Mouse (Mus musculus): ENCODE results near the gene Pan3.

The Pan3 gene

GRCm38 (mm10) chr5:147484142-147484541 is 54.2 kb downstream of the Pan3 start:
- no peak for DNase-seq (ENCODE audit: low spot score)

- no peak for DNase-seq (ENCODE audit: low spot score)
These were observed 59.3 kb downstream of the Pan3 start for GRCm38 (mm10) chr5:147489226-147489625.

DNA sequence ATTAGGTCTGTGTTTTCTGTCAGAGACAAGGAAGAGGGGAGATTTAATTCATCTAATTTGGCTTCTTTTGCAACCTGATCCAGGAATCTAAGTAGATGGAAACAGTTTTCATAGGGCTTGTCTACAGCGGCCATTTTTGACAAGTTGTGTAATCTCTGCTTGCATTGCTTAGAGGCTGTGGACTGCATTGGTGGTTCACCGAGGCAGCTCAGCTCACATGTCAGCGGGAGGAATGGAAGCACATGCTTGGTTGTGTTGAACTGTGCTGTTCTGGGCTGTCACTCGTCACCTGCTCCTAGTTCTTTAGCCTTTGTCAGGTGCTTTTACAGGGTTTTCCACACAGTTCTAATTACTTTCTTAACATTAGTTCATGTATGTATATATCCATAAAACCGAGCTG is 60.9 kb downstream of the Pan3 start:
- DNase-seq (ENCODE audit: low spot score): no peak

- no peak for DNase-seq (ENCODE audit: low spot score)
These were observed 62.5 kb downstream of the Pan3 start for GRCm38 (mm10) chr5:147492511-147492910.

DNA sequence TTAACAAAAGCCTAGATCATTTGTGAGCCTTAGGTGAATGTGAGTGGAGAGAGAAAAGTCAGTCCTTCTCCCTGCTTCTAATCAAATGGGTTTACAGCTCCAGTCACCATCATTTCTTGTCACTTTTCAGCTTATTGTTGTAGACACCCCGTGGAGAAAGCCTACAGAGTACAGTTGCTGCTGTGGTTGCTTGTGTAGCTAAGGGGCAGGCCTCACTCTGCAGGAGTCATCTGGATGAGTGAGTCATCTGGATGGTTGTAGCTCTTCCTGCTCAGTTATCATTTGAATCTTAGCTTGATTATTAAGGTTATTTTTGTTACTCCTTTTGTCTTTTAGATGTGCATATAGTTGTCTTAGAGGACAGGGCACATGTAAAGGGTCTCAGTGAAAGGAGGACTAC is 63.2 kb downstream of the Pan3 start:
- DNase-seq (ENCODE audit: low spot score): no peak

GRCm38 (mm10) chr5:147493685-147494084 is 63.7 kb downstream of the Pan3 start:
- no peak for DNase-seq (ENCODE audit: low spot score)

- DNase-seq (ENCODE audit: low spot score): no peak
These were observed 64.4 kb downstream of the Pan3 start for GRCm38 (mm10) chr5:147494388-147494787.

DNA sequence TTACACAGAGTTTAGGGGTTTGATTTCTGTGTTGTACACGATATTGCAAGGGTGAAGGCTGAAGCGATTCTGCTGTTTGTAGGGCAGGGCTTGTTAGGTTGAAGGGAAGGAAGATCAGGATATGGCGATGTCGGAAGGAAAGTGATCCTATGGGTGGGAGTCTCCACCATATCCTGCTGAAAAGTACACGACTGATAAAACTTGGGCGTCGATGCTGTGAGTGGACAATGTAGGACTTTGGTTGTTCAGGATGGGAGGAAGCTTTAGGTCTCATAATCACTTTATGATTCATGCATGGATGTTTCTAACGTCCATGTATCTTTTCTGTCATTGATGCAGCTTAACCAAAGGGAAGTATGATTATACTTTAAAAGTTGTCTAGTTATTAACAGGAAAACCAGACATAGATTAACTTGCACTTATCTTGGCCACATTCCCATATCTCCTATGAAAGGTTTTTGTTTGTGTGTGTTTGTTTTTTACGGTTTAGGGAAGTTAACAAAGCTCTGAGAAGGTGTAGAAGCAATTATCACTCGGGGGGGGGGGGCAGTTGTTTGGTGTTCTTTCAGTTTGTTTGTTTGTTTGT is 64.9 kb downstream of the Pan3 start:
- DNase-seq (ENCODE audit: low spot score): no peak

- DNase-seq (ENCODE audit: low spot score): no peak
These were observed 66.0 kb downstream of the Pan3 start for GRCm38 (mm10) chr5:147495961-147496360.

- no peak for DNase-seq (ENCODE audit: low spot score)
These were observed 67.0 kb downstream of the Pan3 start for GRCm38 (mm10) chr5:147496921-147497320.

DNA sequence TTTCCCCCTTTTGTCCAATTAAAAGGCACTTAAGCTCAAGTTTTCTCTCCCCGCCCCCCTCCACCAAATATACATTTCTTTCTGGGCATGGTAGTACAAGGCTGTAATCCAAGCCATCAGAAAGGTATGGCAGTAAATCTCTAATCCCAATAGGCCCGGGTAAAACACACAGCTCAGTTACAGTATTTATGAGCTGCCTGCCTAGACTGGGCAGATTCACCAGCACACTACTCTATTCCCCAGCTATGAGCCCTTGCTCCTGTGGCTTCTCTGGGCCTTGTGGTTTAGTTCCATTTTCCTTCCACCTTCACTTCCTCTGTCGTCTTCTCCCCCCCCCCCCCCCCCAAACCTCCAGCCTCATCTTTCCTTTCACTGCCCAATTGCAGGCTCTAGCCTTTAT is 67.8 kb downstream of the Pan3 start:
- DNase-seq (ENCODE audit: low spot score): no peak

GRCm38 (mm10) chr5:147501456-147501998 is 71.6 kb downstream of the Pan3 start:
- DNase-seq (ENCODE audit: low spot score): no peak

DNA sequence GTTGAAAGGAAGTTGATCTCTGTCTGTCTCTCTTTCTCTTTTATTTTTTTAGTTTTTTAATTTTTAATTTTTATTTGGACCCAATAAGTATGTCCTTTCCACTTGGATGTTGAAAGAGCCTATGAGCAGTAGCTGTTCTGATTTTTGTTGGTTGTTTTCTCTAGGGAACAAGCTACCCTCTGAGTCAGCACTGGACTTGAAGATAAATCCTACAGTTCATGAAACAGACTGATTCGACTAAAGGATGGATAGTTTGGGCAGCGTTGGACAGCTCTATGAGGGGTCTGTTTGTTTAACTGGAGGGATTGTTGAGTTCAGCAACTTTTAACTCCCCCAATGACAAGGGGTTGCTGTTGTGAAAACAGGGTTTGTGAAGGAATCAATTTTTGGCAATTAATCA is 73.0 kb downstream of the Pan3 start:
- DNase-seq (ENCODE audit: low spot score): no peak

- no peak for DNase-seq (ENCODE audit: low spot score)
These were observed 81.4 kb downstream of the Pan3 start for GRCm38 (mm10) chr5:147511350-147511749.

DNA sequence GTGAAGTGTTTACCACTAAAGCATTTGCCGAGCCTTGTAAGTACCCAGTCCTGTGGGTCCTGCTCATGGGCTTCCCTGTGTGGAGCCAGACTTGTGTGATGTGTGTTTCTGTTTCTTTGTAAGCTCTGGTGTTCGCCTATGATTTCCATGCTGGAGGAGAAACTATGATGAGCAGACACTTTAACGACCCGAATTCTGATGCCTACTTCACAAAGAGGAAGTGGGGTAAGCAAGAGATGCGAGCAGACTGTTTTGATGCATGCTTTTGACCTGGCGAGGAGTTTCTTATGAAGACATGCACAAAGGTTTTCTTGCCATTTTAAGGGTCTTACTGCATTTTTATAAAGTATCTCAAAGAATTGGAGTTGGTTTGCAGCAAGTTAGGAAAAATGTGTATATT is 97.0 kb downstream of the Pan3 start:
- DNase-seq (ENCODE audit: low spot score): no peak

- no peak for DNase-seq (ENCODE audit: low spot score)
These were observed 97.8 kb downstream of the Pan3 start for GRCm38 (mm10) chr5:147527788-147528187.

DNA sequence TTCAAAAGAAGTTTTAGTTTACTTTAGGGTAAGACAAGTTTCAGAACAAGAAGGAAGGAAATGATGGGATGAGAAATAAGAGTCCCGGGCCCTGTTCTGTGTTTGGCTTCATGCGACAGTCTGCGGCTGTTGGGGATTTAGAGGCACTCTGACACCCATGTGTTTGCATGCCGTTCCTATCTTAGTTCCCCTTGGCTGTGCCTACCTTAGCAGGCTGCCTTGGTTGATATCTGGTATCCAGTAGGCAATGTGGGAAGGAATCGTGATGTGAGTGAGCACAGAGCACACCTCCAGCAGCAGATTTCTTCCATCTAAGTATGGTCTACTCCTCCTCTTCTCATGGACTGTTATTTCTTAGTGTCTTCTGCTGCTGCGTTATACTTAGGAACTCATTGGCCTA is 102.1 kb downstream of the Pan3 start:
- DNase-seq (ENCODE audit: low spot score): no peak

GRCm38 (mm10) chr5:147539409-147539808 is 109.4 kb downstream of the Pan3 start:
- no peak for DNase-seq (ENCODE audit: low spot score)

DNA sequence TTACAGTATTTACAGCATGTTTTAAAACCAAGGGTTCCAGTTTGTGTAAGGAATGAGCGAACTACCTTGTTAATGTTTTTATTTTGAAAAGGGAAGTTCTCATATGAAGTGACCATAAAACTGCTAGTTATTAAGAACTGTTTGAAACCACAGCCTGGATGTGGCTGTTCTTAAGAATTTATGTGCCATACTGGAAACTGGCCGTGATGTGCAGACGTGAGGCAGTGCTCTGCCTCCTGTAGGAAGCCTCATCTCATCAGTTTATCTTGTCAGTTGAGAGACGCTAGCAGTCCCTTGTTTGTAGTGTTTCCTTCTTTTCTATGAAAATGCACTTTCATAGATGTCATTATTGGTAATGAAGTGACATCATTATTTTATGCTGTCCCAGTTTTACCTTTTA is 109.9 kb downstream of the Pan3 start:
- no peak for DNase-seq (ENCODE audit: low spot score)

DNA sequence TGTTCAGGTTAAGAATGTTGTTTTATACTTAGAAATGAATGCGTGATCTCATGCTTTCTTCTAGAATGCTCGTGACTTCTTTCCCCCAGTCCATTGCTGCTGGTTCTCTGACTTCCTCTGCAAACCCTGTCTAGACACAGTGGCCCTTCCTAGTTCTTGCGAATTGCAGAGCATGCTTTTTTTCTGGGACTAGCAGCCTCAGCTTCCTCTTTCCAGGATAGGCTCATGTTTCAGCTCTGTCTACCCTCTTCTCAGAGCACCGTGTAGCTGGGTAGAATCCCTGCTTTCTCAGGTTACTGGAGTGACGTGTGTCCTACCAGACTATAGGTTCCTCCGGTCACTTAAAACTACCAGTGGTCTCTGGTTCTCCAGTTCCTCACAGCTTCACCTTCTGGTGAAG is 112.3 kb downstream of the Pan3 start:
- no peak for DNase-seq (ENCODE audit: low spot score)

GRCm38 (mm10) chr5:147545731-147546241 is 115.8 kb downstream of the Pan3 start:
- no peak for DNase-seq (ENCODE audit: low spot score)

DNA sequence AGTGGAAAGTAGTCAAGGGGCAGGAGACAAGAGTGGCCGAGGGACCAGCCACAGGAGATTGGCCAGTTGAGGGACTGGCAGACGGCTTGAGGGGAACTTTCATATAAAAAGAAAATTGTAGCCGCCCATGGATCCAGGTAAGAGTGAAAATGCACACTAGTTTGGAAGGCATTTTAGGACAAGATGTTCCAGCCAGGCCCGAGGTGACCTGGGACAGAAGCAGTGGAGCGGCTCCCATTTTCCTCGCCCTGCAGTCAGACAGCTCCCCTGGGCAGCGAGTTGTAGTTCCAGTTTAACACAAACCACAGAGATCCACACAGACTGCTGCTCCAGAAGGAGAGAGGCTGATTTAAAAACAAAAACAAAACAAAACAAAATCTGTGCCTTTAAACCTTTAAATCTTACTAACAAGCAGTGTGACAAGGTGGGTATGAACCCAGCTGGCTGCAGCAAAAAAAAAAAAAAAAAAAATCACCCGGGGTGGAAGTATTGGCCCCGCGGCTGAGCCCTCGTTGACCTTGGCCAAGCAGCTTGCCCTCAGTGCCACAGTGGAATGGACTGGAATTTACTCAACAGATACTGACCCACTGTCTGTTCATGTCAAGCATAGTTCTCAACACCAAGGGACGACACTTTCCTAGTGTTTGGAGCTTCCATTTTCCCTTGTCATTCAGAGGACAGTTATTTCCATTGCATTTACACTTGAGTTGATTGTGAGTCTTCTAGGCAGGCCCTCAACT is 119.2 kb downstream of the Pan3 start:
- DNase-seq (ENCODE audit: low spot score): no peak

GRCm38 (mm10) chr5:147551879-147552627 is 122.1 kb downstream of the Pan3 start:
- DNase-seq (ENCODE audit: low spot score): no peak
